Mouse (Mus musculus): ENCODE measurements around the gene Ifitm1.
"Not testable (repeated sequence)": the region's sequence is repeated elsewhere in the genome, so short reads cannot be mapped to it uniquely, and the experiment has no call there.

Ifitm1 gene

DNA sequence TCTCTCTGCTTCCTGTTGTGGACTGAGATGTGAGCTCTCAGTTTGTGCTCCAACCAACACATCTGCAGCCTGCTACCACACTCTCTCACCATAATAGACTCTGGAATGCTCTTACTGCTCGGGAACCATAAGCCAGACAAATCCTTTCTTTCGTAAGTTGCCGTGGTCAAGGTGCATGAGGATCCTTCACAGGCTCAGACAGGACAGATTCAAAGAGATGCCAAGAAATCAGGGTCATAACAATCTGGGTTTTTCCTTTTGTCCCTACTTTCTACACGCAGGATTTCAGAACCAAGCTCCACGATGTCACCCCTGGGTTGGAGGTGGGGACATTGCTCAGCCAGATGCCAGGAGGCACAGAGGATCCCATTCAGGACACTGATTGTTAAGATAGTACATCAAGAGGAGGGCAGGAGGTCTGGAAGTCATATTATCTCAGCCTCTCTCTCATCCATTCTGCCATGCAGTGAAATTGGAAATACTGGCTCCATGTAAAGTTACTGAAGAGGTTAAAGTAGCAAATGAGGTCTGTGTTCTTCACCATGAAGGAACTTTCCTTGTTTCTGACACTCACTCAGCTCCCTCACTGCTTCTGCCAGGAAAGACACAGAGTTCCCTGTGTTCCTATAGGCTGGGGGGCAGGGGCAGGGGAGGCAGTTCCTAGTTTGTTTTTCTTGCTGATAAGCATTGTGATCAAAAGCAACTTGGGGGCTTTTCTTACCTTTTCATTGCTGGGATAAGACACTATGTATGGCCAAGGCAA lies 36.4 kb downstream of the Ifitm1 start:
- in situ Hi-C loops (cut with MboI; ENCODE audit: low pct_unique_long_range_greater_than_20kb in 1 of 2, low sequenced_read_pairs in 2 of 2, unreplicated experiment in 1 of 2): no loop called here

DNA sequence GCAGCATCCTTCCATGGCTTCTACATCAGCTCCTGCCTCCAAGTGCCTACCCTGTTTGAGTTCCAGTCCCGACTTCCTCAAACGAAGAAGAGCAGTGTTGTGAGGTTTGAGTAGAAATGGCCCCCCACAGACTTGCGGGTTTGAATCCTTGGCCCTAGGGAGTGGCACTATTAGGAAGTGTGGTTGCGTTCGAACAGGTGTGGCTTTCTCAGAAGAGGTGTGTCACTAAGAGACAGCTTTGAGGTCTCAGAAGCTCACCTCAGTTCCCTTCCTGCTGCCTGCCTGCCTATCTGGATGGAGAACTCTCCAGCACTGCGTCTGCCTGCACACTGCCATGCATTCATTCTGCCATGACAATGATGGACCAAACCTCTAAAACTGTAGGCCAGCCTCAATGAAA lies 39.4 kb downstream of the Ifitm1 start:
- in situ Hi-C loops (cut with MboI; ENCODE audit: low pct_unique_long_range_greater_than_20kb in 1 of 2, low sequenced_read_pairs in 2 of 2, unreplicated experiment in 1 of 2): no loop called here

GRCm38 (mm10) chr7:141006914-141007313 lies 39.9 kb downstream of the Ifitm1 start:
- in situ Hi-C loops (cut with MboI; ENCODE audit: low pct_unique_long_range_greater_than_20kb in 1 of 2, low sequenced_read_pairs in 2 of 2, unreplicated experiment in 1 of 2): no loop called here

GRCm38 (mm10) chr7:141008312-141008761 lies 41.3 kb downstream of the Ifitm1 start:
- in situ Hi-C loops (cut with MboI; ENCODE audit: low pct_unique_long_range_greater_than_20kb in 1 of 2, low sequenced_read_pairs in 2 of 2, unreplicated experiment in 1 of 2): no loop called here

DNA sequence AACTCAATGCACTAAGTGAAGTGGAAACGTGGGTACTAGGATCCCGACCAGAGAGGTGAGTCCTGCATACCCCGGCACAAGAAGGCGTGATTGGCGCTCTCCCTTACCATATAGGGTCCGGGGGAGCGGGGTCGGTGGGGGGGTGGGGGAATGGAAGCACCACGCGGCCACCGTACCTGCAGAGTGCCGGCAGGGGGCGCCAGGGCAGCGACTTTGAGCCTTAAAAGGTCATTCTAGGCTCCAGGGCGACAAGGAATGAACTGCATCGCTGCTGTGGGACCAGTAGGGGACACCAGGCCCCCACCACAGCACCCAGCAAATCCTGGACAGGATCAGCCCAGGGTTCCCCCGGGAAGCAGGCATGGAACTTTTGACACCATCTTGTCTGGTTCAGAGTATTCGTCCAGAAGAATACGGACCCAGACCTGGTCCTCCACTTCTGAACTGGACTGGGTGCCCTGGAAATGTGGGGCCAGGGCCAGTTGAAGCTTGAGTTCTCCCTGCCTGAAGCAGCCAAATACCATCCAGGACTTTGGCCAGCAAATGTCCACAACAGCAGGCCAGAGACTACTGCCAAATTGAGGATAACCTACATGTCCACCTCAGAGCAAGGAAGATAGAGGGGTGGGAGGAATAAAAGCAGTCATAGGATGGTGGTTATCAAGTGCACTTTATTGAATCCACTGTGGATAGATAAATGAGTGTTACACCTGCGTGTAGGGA lies 42.1 kb downstream of the Ifitm1 start:
- in situ Hi-C loops (cut with MboI; ENCODE audit: low pct_unique_long_range_greater_than_20kb in 1 of 2, low sequenced_read_pairs in 2 of 2, unreplicated experiment in 1 of 2): no loop called here

GRCm38 (mm10) chr7:141009665-141010064 lies 42.6 kb downstream of the Ifitm1 start:
- in situ Hi-C loops (cut with MboI; ENCODE audit: low pct_unique_long_range_greater_than_20kb in 1 of 2, low sequenced_read_pairs in 2 of 2, unreplicated experiment in 1 of 2): loop anchor here (5.0 kb wide), 1 partner anchor 38 kb away; no protein-coding TSS in a partner anchor

- in situ Hi-C loops (cut with MboI; ENCODE audit: low pct_unique_long_range_greater_than_20kb in 1 of 2, low sequenced_read_pairs in 2 of 2, unreplicated experiment in 1 of 2): loop anchor here (5.0 kb wide), 1 partner anchor 37 kb away; no protein-coding TSS in a partner anchor
Observed at GRCm38 (mm10) chr7:141010593-141010992, 43.6 kb downstream of the Ifitm1 start, which contains the start of gene Ifitm3. Gene Ifitm3, minus strand, starts transcription at chr7:141010770.

GRCm38 (mm10) chr7:141011238-141011770 lies 44.3 kb downstream of the Ifitm1 start:
- in situ Hi-C loops (cut with MboI; ENCODE audit: low pct_unique_long_range_greater_than_20kb in 1 of 2, low sequenced_read_pairs in 2 of 2, unreplicated experiment in 1 of 2): loop anchor here (5.0 kb wide), 1 partner anchor 36 kb away; no protein-coding TSS in a partner anchor

DNA sequence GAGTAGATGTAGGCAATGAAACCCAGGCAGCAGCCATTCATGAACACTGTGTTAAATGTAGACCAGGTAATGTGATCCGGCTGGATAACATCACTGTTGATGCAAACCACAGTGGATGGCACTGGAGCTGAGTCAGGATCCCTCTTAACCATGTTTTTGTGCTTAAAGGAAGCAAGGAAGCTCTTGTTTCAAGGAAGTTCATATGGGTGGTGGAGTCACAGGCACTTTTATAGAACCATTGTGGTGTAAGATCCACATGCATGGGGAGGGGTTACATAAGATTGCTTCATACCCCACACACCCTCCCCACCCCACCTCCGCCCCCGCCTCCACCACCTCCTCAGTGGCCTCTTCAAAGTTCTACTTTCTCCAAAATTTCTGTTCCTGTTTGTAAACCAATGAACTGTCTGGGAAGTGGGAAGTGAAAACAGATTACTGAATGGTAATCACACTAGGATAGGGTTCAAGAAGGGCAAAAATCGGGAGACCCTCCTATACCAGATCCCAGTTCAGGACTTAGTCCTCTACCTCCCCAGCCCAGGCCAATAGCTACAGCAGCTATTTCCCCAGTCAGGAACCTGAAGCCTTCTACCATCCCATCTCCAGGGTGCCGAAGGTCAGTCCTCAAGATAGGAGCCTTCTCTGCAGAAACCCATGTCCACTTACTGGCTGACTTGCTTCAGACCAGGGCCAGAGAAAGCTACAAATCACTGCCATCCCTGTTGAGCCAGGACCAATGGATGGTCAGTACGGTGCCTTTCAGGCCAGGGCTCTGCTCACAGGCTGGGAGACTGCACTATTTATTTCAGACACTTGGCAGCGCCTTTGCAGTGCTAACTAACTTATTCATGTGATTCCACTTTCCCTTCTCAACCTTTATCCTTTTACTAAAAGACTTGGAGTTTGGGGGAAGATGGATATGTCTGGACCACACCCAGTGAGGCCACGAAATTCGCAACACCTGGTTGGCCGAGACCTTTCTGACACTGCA lies 50.0 kb downstream of the Ifitm1 start:
- in situ Hi-C loops (cut with MboI; ENCODE audit: low pct_unique_long_range_greater_than_20kb in 1 of 2, low sequenced_read_pairs in 2 of 2, unreplicated experiment in 1 of 2): no loop called here

DNA sequence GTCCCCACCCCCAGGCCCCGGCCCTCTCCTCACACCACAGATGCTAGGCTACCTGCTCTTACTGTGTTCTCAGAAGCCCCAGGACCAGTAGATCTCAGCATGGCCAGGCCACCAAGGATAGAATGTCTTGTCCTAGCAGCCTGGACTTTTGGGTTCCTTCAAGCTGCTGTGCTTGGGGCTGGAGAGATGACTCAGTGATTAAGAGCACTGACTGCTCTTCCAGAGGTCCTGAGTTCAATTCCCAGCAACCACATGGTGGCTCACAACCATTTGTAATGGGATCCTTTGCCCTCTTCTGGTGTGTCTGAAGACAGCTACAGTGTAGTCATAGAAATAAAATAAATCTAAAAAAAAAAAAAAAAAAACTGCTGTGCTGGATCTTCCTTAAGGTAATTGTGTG lies 50.8 kb downstream of the Ifitm1 start, which contains the start of gene Ifitm6:
TSS of gene Ifitm6 (minus strand) at position 101 of the 400 bp plus-strand sequence.
- in situ Hi-C loops (cut with MboI; ENCODE audit: low pct_unique_long_range_greater_than_20kb in 1 of 2, low sequenced_read_pairs in 2 of 2, unreplicated experiment in 1 of 2): not testable (repeated sequence)

- in situ Hi-C loops (cut with MboI; ENCODE audit: low pct_unique_long_range_greater_than_20kb in 1 of 2, low sequenced_read_pairs in 2 of 2, unreplicated experiment in 1 of 2): no loop called here
Observed at GRCm38 (mm10) chr7:141019028-141019427, 52.0 kb downstream of the Ifitm1 start.
